Mouse (Mus musculus) hindbrain, embryonic 16.5 days (tissue): ENCODE measurements around the gene Aldh1a1. TPM values are rescaled to one million over a fixed set of nuclear protein-coding genes. Genes with fewer than 3 reads are reported as not detected.

ENCODE experiments used
- ATAC-seq: fragments of 200-750 bp; cut with Nextera tagmentation; 2 replicates; pipeline ENCODE4 v1.8.0; 2017; ENCODE audit warnings: moderate TSS enrichment, moderate library complexity
- H3K27ac ChIP-seq: fragments of 300-500 bp; sonication (generic); 2 replicates; pipeline ENCODE4 v1.5.1; 2014; ENCODE audit warnings: low read depth, mild to moderate bottlenecking, control low read depth, low read length, moderate library complexity
- H3K27me3 ChIP-seq: fragments of 300-500 bp; sonication (generic); replicated peaks from 2 replicates; pipeline ENCODE4 v1.6.1; 2014; ENCODE audit warnings: low read length; ENCODE audit not compliant: control insufficient read depth, insufficient read depth
- H3K36me3 ChIP-seq: fragments of 300-500 bp; sonication (generic); 2 replicates; pipeline ENCODE4 v1.6.1; 2014; ENCODE audit warnings: mild to moderate bottlenecking, low read length, moderate library complexity, mixed read lengths; ENCODE audit not compliant: control insufficient read depth, insufficient read depth
- H3K4me1 ChIP-seq: fragments of 300-500 bp; sonication (generic); 2 replicates; pipeline ENCODE4 v1.6.1; 2014; ENCODE audit warnings: low read depth, low read length; ENCODE audit not compliant: control insufficient read depth, insufficient read depth
- H3K4me2 ChIP-seq: fragments of 300-500 bp; sonication (generic); 2 replicates; pipeline ENCODE4 v1.6.1; 2014; ENCODE audit warnings: mild to moderate bottlenecking, low read length, control low read depth, moderate library complexity
- H3K4me3 ChIP-seq: fragments of 300-500 bp; sonication (generic); 2 replicates; pipeline ENCODE4 v1.5.1; 2014; ENCODE audit warnings: mild to moderate bottlenecking, low read length, control low read depth, moderate library complexity
- H3K9ac ChIP-seq: fragments of 300-500 bp; sonication (generic); 2 replicates; pipeline ENCODE4 v1.6.1; 2014; ENCODE audit warnings: low read depth, mild to moderate bottlenecking, control low read depth, low read length, moderate library complexity
- H3K9me3 ChIP-seq: fragments of 300-500 bp; sonication (generic); 2 replicates; pipeline ENCODE4 v1.6.1; 2014; ENCODE audit warnings: mild to moderate bottlenecking, low read length, moderate library complexity; ENCODE audit not compliant: control insufficient read depth
- WGBS: fragments of 180-500 bp; shearing (Covaris S2); extraction: QIAGEN DNeasy Blood & Tissue Kit; methylation state at CpG from one replicate; pipeline ENCODE4 v1.1.7; 2014; 5-methylcytosine and 5-hydroxymethylcytosine counted together
- polyA plus RNA-seq: library from polyadenylated mRNA; unstranded; fragments of >200 nt; fragmentation: Nextera tagmentation; extraction: Ambion mirVana; gene quantifications from 2 replicates; pipeline ENCODE4 v1.2.1, GENCODE M21; 2015

The Aldh1a1 gene
- polyA plus RNA-seq, 1 experiment from 2014 or later: 5.2 TPM

DNA sequence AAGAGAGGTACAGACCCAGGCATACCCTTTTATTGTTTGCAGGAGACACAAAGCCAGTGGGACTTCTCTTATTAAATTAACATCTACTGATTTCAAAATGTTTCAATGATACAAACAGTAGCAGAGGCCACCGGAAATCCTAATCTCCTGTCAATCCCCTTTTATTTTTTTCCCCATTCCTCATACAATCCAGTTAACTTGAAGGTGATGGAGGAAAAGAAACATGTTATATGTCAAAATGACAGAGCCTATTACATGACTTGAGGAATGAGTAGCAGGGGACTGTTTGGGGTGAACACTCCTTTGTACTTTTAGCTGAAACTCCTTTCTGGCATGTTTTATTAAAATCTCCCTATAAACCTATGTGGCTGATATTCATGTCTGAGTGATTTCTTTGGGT is 51.3 kb downstream of the Aldh1a1 start:
- no peak overlapping the region for H3K4me3 ChIP-seq
- ATAC-seq: no peak

DNA sequence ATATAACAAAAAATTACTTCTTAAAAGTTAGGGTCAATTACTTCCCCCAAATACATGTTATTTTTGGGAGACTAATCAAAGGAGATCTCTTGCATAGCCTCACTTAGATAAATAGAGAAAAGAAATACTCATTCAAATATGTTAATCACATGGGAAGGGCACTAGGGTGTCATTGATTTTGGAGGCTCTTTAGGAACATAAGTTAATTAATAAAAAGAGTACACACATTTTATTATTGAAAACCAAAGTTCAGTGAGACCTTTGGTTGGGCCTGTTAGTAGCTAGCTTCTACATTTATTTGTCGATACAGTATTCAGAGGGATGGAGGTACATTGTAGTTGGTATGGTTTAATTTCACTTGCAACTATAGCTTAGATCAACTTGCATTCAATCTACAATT is 52.4 kb downstream of the Aldh1a1 start:
- ATAC-seq: no peak
- Histone ChIP-seq H3K4me3 (no peak overlapping the region), H3K9me3 (no peaks in the 10 kb centered on the region), H3K9ac (no peak overlapping the region), H3K4me2 (no peak overlapping the region), H3K27me3 (no peaks in the 10 kb centered on the region), H3K4me1 (no peaks in the 10 kb centered on the region), H3K27ac (no peak overlapping the region), H3K36me3 (no peaks in the 10 kb centered on the region)
- 93% methylated on average over 1 of the region's 1 CpGs for WGBS

More for the DNA sequence above, 51.3 kb downstream of the Aldh1a1 start:
- Histone ChIP-seq H3K4me2 (no peak overlapping the region), H3K9me3 (no peaks in the 10 kb centered on the region), H3K27ac (no peak overlapping the region), H3K9ac (no peak overlapping the region), H3K4me1 (no peaks in the 10 kb centered on the region), H3K36me3 (no peaks in the 10 kb centered on the region), H3K27me3 (no peaks in the 10 kb centered on the region)
- WGBS: 59% methylated on average over 1 of the region's 1 CpGs

- WGBS: 84% methylated on average over 3 of the region's 3 CpGs
- Histone ChIP-seq H3K27ac (no peak overlapping the region), H3K4me1 (no peaks in the 10 kb centered on the region), H3K9me3 (no peaks in the 10 kb centered on the region), H3K36me3 (no peaks in the 10 kb centered on the region), H3K4me2 (no peak overlapping the region), H3K27me3 (no peaks in the 10 kb centered on the region), H3K9ac (no peak overlapping the region), H3K4me3 (no peak overlapping the region)
- no peak for ATAC-seq
Observed at GRCm38 (mm10) chr19:20547025-20547424, 54.5 kb downstream of the Aldh1a1 start.

DNA sequence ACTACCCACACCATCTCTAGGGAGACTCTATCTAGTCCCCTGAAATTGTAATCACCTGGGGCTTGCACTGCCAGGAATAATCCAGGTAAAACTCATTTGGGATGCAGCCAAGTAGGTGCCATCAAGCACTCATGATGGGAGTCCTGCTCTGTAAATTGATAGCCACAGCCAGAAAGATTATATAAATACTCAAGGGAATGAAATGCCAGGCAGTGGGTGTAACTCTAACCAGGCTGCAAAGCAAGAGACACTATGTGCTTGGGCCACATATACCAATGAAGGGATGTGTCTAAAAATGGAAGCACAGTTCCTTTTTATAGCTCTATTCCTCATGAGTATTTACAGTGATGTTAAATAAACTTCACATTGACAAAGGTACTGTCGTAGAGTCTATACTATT is 56.9 kb downstream of the Aldh1a1 start:
- H3K27ac ChIP-seq: no peak overlapping the region
- no peaks in the 10 kb centered on the region for H3K27me3 ChIP-seq
- H3K4me1 ChIP-seq: no peaks in the 10 kb centered on the region
- H3K4me3 ChIP-seq: no peak overlapping the region
- H3K4me2 ChIP-seq: no peak overlapping the region
- H3K9me3 ChIP-seq: no peaks in the 10 kb centered on the region
- no peak overlapping the region for H3K9ac ChIP-seq
- H3K36me3 ChIP-seq: no peaks in the 10 kb centered on the region
- no peak for ATAC-seq
- 94% methylated on average over 1 of the region's 1 CpGs for WGBS

DNA sequence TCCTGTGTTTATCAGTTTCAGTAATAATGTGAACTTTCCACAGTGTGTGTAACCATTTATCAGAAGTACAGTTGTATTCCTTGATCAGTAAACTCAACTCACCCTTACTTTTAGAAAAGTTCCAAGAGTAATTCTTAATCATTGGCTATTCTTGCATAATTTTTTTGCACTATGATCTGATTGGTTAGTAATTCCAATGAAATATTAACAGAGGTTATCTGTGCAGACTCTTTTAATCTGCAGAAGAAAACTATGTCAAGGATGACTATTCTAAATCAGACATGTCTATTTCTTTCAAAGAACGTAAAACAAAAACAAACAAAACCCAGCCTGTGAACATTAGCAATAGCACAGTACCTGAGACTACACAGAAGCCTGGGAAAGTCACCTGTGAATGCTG is 62.9 kb downstream of the Aldh1a1 start:
- Histone ChIP-seq H3K9ac (no peak overlapping the region), H3K27me3 (no peaks in the 10 kb centered on the region), H3K9me3 (no peaks in the 10 kb centered on the region), H3K4me2 (no peak overlapping the region), H3K4me3 (no peak overlapping the region), H3K4me1 (no peaks in the 10 kb centered on the region), H3K27ac (no peak overlapping the region), H3K36me3 (no peaks in the 10 kb centered on the region)
- 97% methylated on average over 1 of the region's 1 CpGs for WGBS
- ATAC-seq: no peak

- Histone ChIP-seq H3K27me3 (no peaks in the 10 kb centered on the region), H3K4me1 (no peaks in the 10 kb centered on the region), H3K36me3 (no peaks in the 10 kb centered on the region), H3K4me2 (no peak overlapping the region), H3K27ac (no peak overlapping the region), H3K9ac (no peak overlapping the region), H3K4me3 (no peak overlapping the region), H3K9me3 (no peaks in the 10 kb centered on the region)
- no peak for ATAC-seq
- WGBS: 78% methylated on average over 4 of the region's 4 CpGs
Observed at GRCm38 (mm10) chr19:20557211-20557610, 64.7 kb downstream of the Aldh1a1 start.

GRCm38 (mm10) chr19:20558069-20558468 is 65.6 kb downstream of the Aldh1a1 start:
- Histone ChIP-seq H3K36me3 (no peaks in the 10 kb centered on the region), H3K27ac (no peak overlapping the region), H3K27me3 (no peaks in the 10 kb centered on the region), H3K9me3 (no peaks in the 10 kb centered on the region), H3K4me3 (no peak overlapping the region), H3K4me2 (no peak overlapping the region), H3K9ac (no peak overlapping the region), H3K4me1 (no peaks in the 10 kb centered on the region)
- WGBS: 95% methylated on average over 3 of the region's 3 CpGs
- no peak for ATAC-seq

GRCm38 (mm10) chr19:20558544-20558943 is 66.0 kb downstream of the Aldh1a1 start:
- ATAC-seq: no peak
- Histone ChIP-seq H3K9me3 (no peaks in the 10 kb centered on the region), H3K4me2 (no peak overlapping the region), H3K4me1 (no peaks in the 10 kb centered on the region), H3K27me3 (no peaks in the 10 kb centered on the region), H3K27ac (no peak overlapping the region), H3K9ac (no peak overlapping the region), H3K36me3 (no peaks in the 10 kb centered on the region), H3K4me3 (no peak overlapping the region)

GRCm38 (mm10) chr19:20558952-20559351 is 66.4 kb downstream of the Aldh1a1 start:
- no peak for ATAC-seq

GRCm38 (mm10) chr19:20559952-20560351 is 67.4 kb downstream of the Aldh1a1 start:
- H3K27ac ChIP-seq: no peak overlapping the region
- H3K9me3 ChIP-seq: no peaks in the 10 kb centered on the region
- ATAC-seq: no peak
- H3K27me3 ChIP-seq: no peaks in the 10 kb centered on the region
- no peak overlapping the region for H3K4me2 ChIP-seq
- 89% methylated on average over 2 of the region's 2 CpGs for WGBS
- no peak overlapping the region for H3K9ac ChIP-seq
- no peak overlapping the region for H3K4me3 ChIP-seq
- H3K36me3 ChIP-seq: no peaks in the 10 kb centered on the region
- no peaks in the 10 kb centered on the region for H3K4me1 ChIP-seq

More at GRCm38 (mm10) chr19:20558952-20559351, 66.4 kb downstream of the Aldh1a1 start:
- Histone ChIP-seq H3K4me2 (no peak overlapping the region), H3K9me3 (no peaks in the 10 kb centered on the region), H3K27me3 (no peaks in the 10 kb centered on the region), H3K4me3 (no peak overlapping the region), H3K9ac (no peak overlapping the region), H3K27ac (no peak overlapping the region), H3K36me3 (no peaks in the 10 kb centered on the region), H3K4me1 (no peaks in the 10 kb centered on the region)
- 85% methylated on average over 3 of the region's 3 CpGs for WGBS
